Mouse (Mus musculus): Measurements from ENCODE around the gene Traf7.
A peak's percentile ranks its signal among the peaks of the same experiment; 100 is the strongest.

DNA sequence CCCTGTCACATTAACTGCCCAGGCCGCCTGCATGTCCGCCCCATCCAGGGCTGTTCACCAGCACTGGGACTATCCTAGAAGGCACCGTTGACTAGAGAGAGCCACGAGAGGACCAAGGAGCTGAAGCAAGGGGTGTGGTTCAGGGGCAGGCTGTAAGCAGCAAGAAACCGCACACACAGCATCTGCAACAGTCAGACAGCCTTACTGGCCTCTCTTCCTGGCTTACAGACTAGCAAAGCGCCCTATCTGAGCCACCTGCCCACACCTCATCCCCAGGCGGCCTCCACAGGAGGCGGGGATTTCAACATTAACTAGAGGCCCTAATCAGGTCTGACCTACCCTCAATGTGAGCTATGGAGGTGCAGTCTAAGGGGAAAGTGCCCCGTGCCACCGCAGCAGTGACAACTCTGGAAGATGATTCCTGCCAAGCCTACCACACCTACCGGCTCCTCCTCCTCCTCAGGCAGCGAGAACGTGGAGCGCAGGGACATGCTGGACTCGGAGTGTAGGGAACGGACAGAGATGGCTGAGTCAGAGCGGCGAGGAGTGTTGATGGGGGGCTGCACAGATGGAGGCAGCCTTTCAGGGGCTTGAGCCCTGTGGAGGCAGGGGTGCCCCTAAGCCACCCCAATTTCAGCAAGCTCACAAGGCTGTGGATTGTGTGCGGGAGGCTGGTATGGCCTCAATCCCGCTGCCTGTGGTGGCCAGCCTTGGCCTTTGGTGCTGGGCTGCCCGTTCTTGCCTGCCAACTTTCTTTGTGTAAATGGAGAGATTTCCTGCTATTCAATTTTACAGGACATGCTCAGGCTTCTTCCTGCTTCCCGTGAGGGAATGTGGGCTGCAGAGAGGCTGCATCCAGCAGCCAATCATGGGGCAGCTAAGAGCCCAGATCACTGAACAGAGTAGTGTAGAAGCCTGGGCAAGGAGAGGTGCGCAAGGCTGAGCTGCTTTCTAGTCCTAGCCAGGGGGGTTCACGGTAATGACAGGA, 13.2 kb downstream of the Traf7 start:
- TF ChIP-seq POLR2A (IDR thresholded peaks at IDR 0.05; ENCODE audit: insufficient read depth, low read depth, low read length): peak; percentile 67
- TF ChIP-seq CTCF (IDR thresholded peaks at IDR 0.05): no peak
